Mouse (Mus musculus): Measurements from ENCODE around the gene Slc51a. TPM values are rescaled to one million over a fixed set of nuclear protein-coding genes. Genes with fewer than 3 reads are reported as not detected.

Slc51a gene
- total and polyA plus RNA-seq, 2 experiments from 2014 or later, result 0.14 TPM; not detected in 1

GRCm38 (mm10) chr16:32457589-32458386 is 29.9 kb downstream of the Slc51a start:
- H3K27ac ChIP-seq (ENCODE audit: low read depth, low read length), result no peak overlapping the region
- no peaks in the 10 kb centered on the region for H3K27me3 ChIP-seq (ENCODE audit: insufficient read depth, low read length)
- no peak overlapping the region for H3K9ac ChIP-seq (replicated peaks; ENCODE audit: low read length, poor library complexity, severe bottlenecking)
- TF ChIP-seq CTCF (IDR thresholded peaks at IDR 0.05), result peak; percentile 59
- H3K9me3 ChIP-seq (ENCODE audit: low read length), result no peaks in the 10 kb centered on the region
- peaks cover 21% of the 10 kb centered on the region for H3K36me3 ChIP-seq (ENCODE audit: insufficient read depth, low read length)
- DNase-seq (ENCODE audit: low spot score) (peak; percentile 64), ATAC-seq (ENCODE audit: low FRiP score) (no peak)
- no peaks in the 10 kb centered on the region for H3K4me1 ChIP-seq (ENCODE audit: insufficient read depth, low read length)
- 70% methylated on average over 10 of the region's 10 CpGs for WGBS
- no peak overlapping the region for H3K4me3 ChIP-seq (ENCODE audit: low read depth, low read length)
- no peak overlapping the region for H3K4me2 ChIP-seq (ENCODE audit: low read depth, low read length, poor library complexity, severe bottlenecking)

GRCm38 (mm10) chr16:32456761-32457160 is 30.9 kb downstream of the Slc51a start:
- Histone ChIP-seq H3K4me1 (ENCODE audit: insufficient read depth, low read length) (no peaks in the 10 kb centered on the region), H3K4me2 (ENCODE audit: low read depth, low read length, poor library complexity, severe bottlenecking) (no peak overlapping the region), H3K9ac (replicated peaks; ENCODE audit: low read length, poor library complexity, severe bottlenecking) (no peak overlapping the region), H3K36me3 (ENCODE audit: insufficient read depth, low read length) (peaks cover 22% of the 10 kb centered on the region; the same call in 1 of the 2 replicates), H3K4me3 (ENCODE audit: low read depth, low read length) (no peak overlapping the region), H3K27me3 (ENCODE audit: insufficient read depth, low read length) (no peaks in the 10 kb centered on the region), H3K9me3 (ENCODE audit: low read length) (no peaks in the 10 kb centered on the region), H3K27ac (ENCODE audit: low read depth, low read length) (no peak overlapping the region)
- WGBS, result 88% methylated on average over 1 of the region's 1 CpGs
- no peak for TF ChIP-seq CTCF (IDR thresholded peaks at IDR 0.05)
- ATAC-seq (ENCODE audit: low FRiP score) (no peak), DNase-seq (ENCODE audit: low spot score) (no peak)

- no peaks in the 10 kb centered on the region for H3K27me3 ChIP-seq (ENCODE audit: insufficient read depth, low read length)
- DNase-seq (ENCODE audit: low spot score), result no peak
- H3K4me2 ChIP-seq (ENCODE audit: low read depth, low read length, poor library complexity, severe bottlenecking), result no peak overlapping the region
- peaks cover 22% of the 10 kb centered on the region; the same call in 1 of the 2 replicates for H3K36me3 ChIP-seq (ENCODE audit: insufficient read depth, low read length)
- H3K4me1 ChIP-seq (ENCODE audit: insufficient read depth, low read length), result no peaks in the 10 kb centered on the region
- H3K4me3 ChIP-seq (ENCODE audit: low read depth, low read length), result no peak overlapping the region
- H3K27ac ChIP-seq (ENCODE audit: low read depth, low read length), result no peak overlapping the region
- H3K9ac ChIP-seq (replicated peaks; ENCODE audit: low read length, poor library complexity, severe bottlenecking), result no peak overlapping the region
- TF ChIP-seq CTCF (IDR thresholded peaks at IDR 0.05), result no peak
- no peak for ATAC-seq (ENCODE audit: low FRiP score)
- H3K9me3 ChIP-seq (ENCODE audit: low read length), result no peaks in the 10 kb centered on the region
These were observed 31.6 kb downstream of the Slc51a start for GRCm38 (mm10) chr16:32456086-32456485.

GRCm38 (mm10) chr16:32454646-32455045 is 33.0 kb downstream of the Slc51a start:
- Histone ChIP-seq H3K9ac (replicated peaks; ENCODE audit: low read length, poor library complexity, severe bottlenecking) (no peak overlapping the region), H3K4me2 (ENCODE audit: low read depth, low read length, poor library complexity, severe bottlenecking) (no peak overlapping the region), H3K27me3 (ENCODE audit: insufficient read depth, low read length) (no peaks in the 10 kb centered on the region), H3K4me1 (ENCODE audit: insufficient read depth, low read length) (no peaks in the 10 kb centered on the region), H3K36me3 (ENCODE audit: insufficient read depth, low read length) (peaks cover 22% of the 10 kb centered on the region; the same call in 1 of the 2 replicates), H3K9me3 (ENCODE audit: low read length) (no peaks in the 10 kb centered on the region), H3K4me3 (ENCODE audit: low read depth, low read length) (no peak overlapping the region), H3K27ac (ENCODE audit: low read depth, low read length) (no peak overlapping the region)
- ATAC-seq (ENCODE audit: low FRiP score), result no peak
- no peak for DNase-seq (ENCODE audit: low spot score)
- TF ChIP-seq CTCF (IDR thresholded peaks at IDR 0.05), result no peak
- WGBS, result 89% methylated on average over 5 of the region's 5 CpGs

- Histone ChIP-seq H3K9me3 (ENCODE audit: low read length) (no peaks in the 10 kb centered on the region), H3K4me1 (ENCODE audit: insufficient read depth, low read length) (no peaks in the 10 kb centered on the region), H3K27me3 (ENCODE audit: insufficient read depth, low read length) (no peaks in the 10 kb centered on the region), H3K36me3 (ENCODE audit: insufficient read depth, low read length) (peaks cover 22% of the 10 kb centered on the region; the same call in 1 of the 2 replicates), H3K27ac (ENCODE audit: low read depth, low read length) (no peak overlapping the region), H3K4me2 (ENCODE audit: low read depth, low read length, poor library complexity, severe bottlenecking) (no peak overlapping the region), H3K9ac (replicated peaks; ENCODE audit: low read length, poor library complexity, severe bottlenecking) (no peak overlapping the region), H3K4me3 (ENCODE audit: low read depth, low read length) (no peak overlapping the region)
- DNase-seq (ENCODE audit: low spot score), result no peak
- no peak for ATAC-seq (ENCODE audit: low FRiP score)
- TF ChIP-seq CTCF (IDR thresholded peaks at IDR 0.05), result no peak
- WGBS, result 95% methylated on average over 8 of the region's 8 CpGs
These were observed 34.6 kb downstream of the Slc51a start for GRCm38 (mm10) chr16:32453102-32453501.

GRCm38 (mm10) chr16:32450133-32450532 is 37.5 kb downstream of the Slc51a start:
- no peaks in the 10 kb centered on the region for H3K9me3 ChIP-seq (ENCODE audit: low read length)
- H3K4me1 ChIP-seq (ENCODE audit: insufficient read depth, low read length), result no peaks in the 10 kb centered on the region
- no peak overlapping the region for H3K4me3 ChIP-seq (ENCODE audit: low read depth, low read length)
- H3K27me3 ChIP-seq (ENCODE audit: insufficient read depth, low read length), result no peaks in the 10 kb centered on the region
- no peak overlapping the region for H3K4me2 ChIP-seq (ENCODE audit: low read depth, low read length, poor library complexity, severe bottlenecking)
- TF ChIP-seq CTCF (IDR thresholded peaks at IDR 0.05), result no peak
- H3K9ac ChIP-seq (replicated peaks; ENCODE audit: low read length, poor library complexity, severe bottlenecking), result no peak overlapping the region
- H3K27ac ChIP-seq (ENCODE audit: low read depth, low read length), result no peak overlapping the region
- WGBS, result 98% methylated on average over 2 of the region's 2 CpGs
- no peak for DNase-seq (ENCODE audit: low spot score)
- no peak for ATAC-seq (ENCODE audit: low FRiP score)
- H3K36me3 ChIP-seq (ENCODE audit: insufficient read depth, low read length), result peaks cover 15% of the 10 kb centered on the region; the same call in 1 of the 2 replicates
